Mouse (Mus musculus): ENCODE results near the gene Bcl2l10. TPM values are rescaled to one million over a fixed set of nuclear protein-coding genes. Genes with fewer than 3 reads are reported as not detected.

The Bcl2l10 gene
- total RNA-seq (2023; ENCODE audit: inconsistent age): not detected in 4 replicates

GRCm38 (mm10) chr9:75347458-75347857, at the start of gene Bcl2l10:
TSS of gene Bcl2l10 (plus strand) at chr9:75347758.

GRCm38 (mm10) chr9:75306126-75306898, 41.2 kb upstream of the Bcl2l10 start, which contains the start of gene Gnb5:
TSS of gene Gnb5 (plus strand) at chr9:75306288.

Other genes starting within 250 kb of the Bcl2l10 start
- 0.42 to 0.81 TPM (median 0.61 TPM) in 4 replicates for gene Myo5c, start 115.7 kb upstream of the Bcl2l10 start, total RNA-seq (2023; ENCODE audit: inconsistent age)
- 0.55 to 1.6 TPM (median 0.58 TPM) in 3 of 4 replicates, not detected in the other for gene Gnb5, start 41.5 kb upstream of the Bcl2l10 start, total RNA-seq (2023; ENCODE audit: inconsistent age)
- gene Mapk6, start 62.2 kb downstream of the Bcl2l10 start, total RNA-seq (2023; ENCODE audit: inconsistent age): 98.2 to 112 TPM (median 99.3 TPM) in 4 replicates
- 16.6 to 19.9 TPM (median 18.4 TPM) in 4 replicates for gene Leo1, start 93.8 kb downstream of the Bcl2l10 start, total RNA-seq (2023; ENCODE audit: inconsistent age)
- 195 to 217 TPM (median 207 TPM) in 4 replicates for gene Tmod3, start 211.9 kb downstream of the Bcl2l10 start, total RNA-seq (2023; ENCODE audit: inconsistent age)

All from B cell, adult (primary cell).